Mouse (Mus musculus) fat pad, adult 2 months (tissue): ENCODE data around the gene Ly6g5b.
A peak's percentile ranks its signal among the peaks of the same experiment; 100 is the strongest.

ENCODE experiments used
- DNase-seq: peaks from one replicate; pipeline ENCODE4 v3.0.0-alpha.2; 2011; ENCODE audit warnings: low read depth, low spot score; ENCODE audit errors: extremely low read depth

The Ly6g5b gene

GRCm38 (mm10) chr17:35080710-35081109 lies 34.5 kb downstream of the Ly6g5b start:
- DNase-seq, result no peak

GRCm38 (mm10) chr17:35080248-35080647 lies 35.0 kb downstream of the Ly6g5b start:
- DNase-seq, result no peak

- no peak for DNase-seq
These were observed 35.5 kb downstream of the Ly6g5b start for GRCm38 (mm10) chr17:35079778-35080177.

GRCm38 (mm10) chr17:35077786-35078233 lies 37.4 kb downstream of the Ly6g5b start, which contains the start of gene Ly6g6d:
Gene Ly6g6d (minus strand): TSS chr17:35078065.
- DNase-seq, result no peak

- no peak for DNase-seq
These were observed 37.9 kb downstream of the Ly6g5b start for GRCm38 (mm10) chr17:35077285-35077684.

GRCm38 (mm10) chr17:35076507-35077176 lies 38.6 kb downstream of the Ly6g5b start, which contains the start of gene Ly6g6e:
Gene Ly6g6e (plus strand): TSS chr17:35076902.
- no peak for DNase-seq

- DNase-seq, result no peak
These were observed 41.1 kb downstream of the Ly6g5b start for GRCm38 (mm10) chr17:35074097-35074496.

GRCm38 (mm10) chr17:35071454-35071853 lies 43.8 kb downstream of the Ly6g5b start:
- DNase-seq, result no peak

- peak; percentile 72 for DNase-seq
These were observed 44.5 kb downstream of the Ly6g5b start for GRCm38 (mm10) chr17:35070556-35071229.

GRCm38 (mm10) chr17:35068213-35068914 lies 46.9 kb downstream of the Ly6g5b start:
- DNase-seq, result peak; percentile 64

GRCm38 (mm10) chr17:35066084-35066483 lies 49.1 kb downstream of the Ly6g5b start, which contains the start of gene Mpig6b:
Gene Mpig6b (minus strand): TSS chr17:35066184.
- no peak for DNase-seq

GRCm38 (mm10) chr17:35064951-35065947 lies 50.0 kb downstream of the Ly6g5b start, which contains the start of gene Ly6g6c:
Gene Ly6g6c (plus strand): TSS chr17:35065388.
- peak; percentile 91 for DNase-seq

GRCm38 (mm10) chr17:35064378-35064877 lies 50.8 kb downstream of the Ly6g5b start:
- no peak for DNase-seq
